In the genomic region with DNA sequence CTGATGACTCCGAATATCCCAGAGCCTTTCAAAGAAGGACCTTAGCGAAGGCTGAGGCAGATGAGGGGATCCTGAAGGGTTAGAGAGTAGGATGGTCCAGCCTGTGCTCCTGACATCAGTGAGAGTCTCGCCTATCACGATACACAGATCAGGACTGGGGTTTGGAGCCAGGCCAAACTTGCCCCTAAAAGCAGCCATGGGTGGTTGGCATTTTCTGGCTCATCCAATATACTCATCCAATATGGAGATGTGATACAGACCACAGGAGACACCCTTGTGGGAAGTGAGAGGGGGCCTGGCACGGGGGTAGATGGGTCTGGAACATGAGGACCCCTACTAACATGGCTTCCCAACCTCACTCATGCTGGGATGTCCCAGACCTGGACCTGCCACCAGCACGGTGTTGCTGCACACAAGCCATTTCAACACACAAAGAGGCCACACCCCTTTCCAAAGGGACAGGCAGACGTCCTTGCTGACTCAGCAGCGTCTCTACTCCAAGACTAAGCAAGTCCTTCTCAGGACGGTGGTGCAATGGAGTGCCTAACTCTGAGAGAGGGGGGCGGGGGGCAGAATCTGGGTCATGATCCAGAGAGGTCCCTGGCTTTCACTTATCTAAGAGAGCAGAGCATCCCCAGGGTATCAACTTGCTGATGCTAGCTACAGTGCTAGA, we compare ENCODE assay signal across 30 mouse cellular contexts. TPM values are rescaled to one million over a fixed set of nuclear protein-coding genes. Genes with fewer than 3 reads are reported as not detected.
DNase-seq lines count a peak whose midpoint lies in the region; ATAC-seq and TF ChIP-seq lines count a peak whose summit lies in the region.
"Had no signal": no experiment of that assay in that cellular context is flagged by ENCODE, and none has a peak within 500 bp of the region (broad histone marks: within the 10 kb centered on the region; RNA-seq: fewer than 3 reads in every experiment).

No protein-coding gene starts in this region.

- H3K36me3 ChIP-seq in testis, adult 2 months (ENCODE audit: control insufficient read depth, insufficient read depth, low read length), result no peaks in the 10 kb centered on the region
- H3K36me3 ChIP-seq: forebrain, embryonic 12.5 days; forebrain, embryonic 15.5 days; heart, embryonic 15.5 days; hindbrain, embryonic 13.5 days had no signal

- peak overlapping the region; percentile 81 for H3K4me3 ChIP-seq in testis, adult 2 months (ENCODE audit: control insufficient read depth, low read depth, low read length)
- H3K4me3 ChIP-seq: embryonic facial prominence, embryonic 10.5 days; embryonic facial prominence, embryonic 13.5 days; erythroblast, embryonic 14.5 days; forebrain, embryonic 12.5 days; forebrain, embryonic 15.5 days; heart, embryonic 12.5 days; heart, embryonic 15.5 days; hindbrain, embryonic 10.5 days; hindbrain, embryonic 13.5 days; intestine, embryonic 15.5 days had no signal

- no peaks in the 10 kb centered on the region for H3K27me3 ChIP-seq in testis, adult 2 months (ENCODE audit: control insufficient read depth, insufficient read depth, low read length)
- H3K27me3 ChIP-seq: embryonic facial prominence, embryonic 13.5 days; forebrain, embryonic 15.5 days; heart, embryonic 12.5 days; heart, embryonic 15.5 days; intestine, embryonic 15.5 days; Patski had no signal

- no peak for TF ChIP-seq CTCF in testis, adult 2 months (IDR thresholded peaks at IDR 0.05; ENCODE audit: control insufficient read depth, insufficient read depth, insufficient replicate concordance, low read depth, low read length)

- TF ChIP-seq POLR2A in testis, adult 2 months (IDR thresholded peaks at IDR 0.05; ENCODE audit: control insufficient read depth, low read depth, low read length), result no peak

- peaks cover 13% of the 10 kb centered on the region for H3K4me1 ChIP-seq in testis, adult 2 months (ENCODE audit: control insufficient read depth, insufficient read depth, low read length)
- H3K4me1 ChIP-seq: forebrain, embryonic 15.5 days had no signal

- H3K27ac ChIP-seq in testis, adult 2 months (ENCODE audit: control insufficient read depth, insufficient read depth, low read depth, low read length), result no peak overlapping the region
- H3K27ac ChIP-seq: embryonic facial prominence, embryonic 13.5 days; forebrain, embryonic 12.5 days; forebrain, embryonic 15.5 days; heart, embryonic 15.5 days; hindbrain, embryonic 10.5 days; hindbrain, embryonic 13.5 days; intestine, embryonic 15.5 days had no signal

- peak; percentile 42 for DNase-seq in adrenal gland, postnatal 10 days
- DNase-seq in adrenal gland, postnatal 25 days, result no peak
- no peak for DNase-seq in testis, postnatal 14 days (ENCODE audit: low spot score)
- no peak for DNase-seq in MN1 (ENCODE audit: low spot score)
- DNase-seq: B cell, adult 2 months; cerebellum, adult 11 months; cerebellum, adult 2 months; cerebellum, adult 9-11 months; cerebellum, postnatal 25 days; embryo, embryonic 11 days; gastrocnemius, postnatal 25 days; heart, postnatal 10 days; heart, postnatal 36 days; kidney, adult 11 months; kidney, adult 8-10 months had no signal

- 0 out of 2 replicates have a peak, but pooled peaks have one; percentile 4 for ATAC-seq in granulocyte monocyte progenitor cell, adult 5-6 weeks (replicated peaks; ENCODE audit: poor library complexity, severe bottlenecking)
- ATAC-seq: forebrain, embryonic 15.5 days; hindbrain, embryonic 16.5 days; intestine, embryonic 15.5 days; Patski had no signal

RNA-seq across cellular contexts. Expression of a gene that starts 49.4 kb away (rescaled TPM):
- 10 to 100 TPM; 31.6 TPM for total RNA-seq in adrenal gland, postnatal 10 days (2021)
- 23.7 and 25.6 TPM in 2 replicates for total RNA-seq in adrenal gland, postnatal 25 days (2021)
- polyA plus RNA-seq in testis, adult 2 months (2012; rRNA removed), result 71.5 and 79.1 TPM in 2 replicates
- not detected in 2 replicates for total RNA-seq in granulocyte monocyte progenitor cell, adult 5-6 weeks (2014; fragmentation: Nextera tagmentation)
- not detected in 2 replicates for total RNA-seq in granulocyte monocyte progenitor cell, adult 5-6 weeks (2017)
- total RNA-seq: common myeloid progenitor, adult 5-6 weeks had no signal
- polyA plus RNA-seq: erythroblast, embryonic 14.5 days had no signal

Comparison
In these comparisons a context has a peak if more than half of its experiments do, and no peak if none do; other contexts are left out.
1. RNA of a gene that starts 49.4 kb away (total RNA-seq): 31.6 TPM in adrenal gland, postnatal 10 days and 23.7 to 25.6 TPM in adrenal gland, postnatal 25 days; not detected in granulocyte monocyte progenitor cell, adult 5-6 weeks; every median in the first group is over 10 times any median in the second.